Mouse (Mus musculus): ENCODE data around the gene Cybrd1.

The Cybrd1 gene

DNA sequence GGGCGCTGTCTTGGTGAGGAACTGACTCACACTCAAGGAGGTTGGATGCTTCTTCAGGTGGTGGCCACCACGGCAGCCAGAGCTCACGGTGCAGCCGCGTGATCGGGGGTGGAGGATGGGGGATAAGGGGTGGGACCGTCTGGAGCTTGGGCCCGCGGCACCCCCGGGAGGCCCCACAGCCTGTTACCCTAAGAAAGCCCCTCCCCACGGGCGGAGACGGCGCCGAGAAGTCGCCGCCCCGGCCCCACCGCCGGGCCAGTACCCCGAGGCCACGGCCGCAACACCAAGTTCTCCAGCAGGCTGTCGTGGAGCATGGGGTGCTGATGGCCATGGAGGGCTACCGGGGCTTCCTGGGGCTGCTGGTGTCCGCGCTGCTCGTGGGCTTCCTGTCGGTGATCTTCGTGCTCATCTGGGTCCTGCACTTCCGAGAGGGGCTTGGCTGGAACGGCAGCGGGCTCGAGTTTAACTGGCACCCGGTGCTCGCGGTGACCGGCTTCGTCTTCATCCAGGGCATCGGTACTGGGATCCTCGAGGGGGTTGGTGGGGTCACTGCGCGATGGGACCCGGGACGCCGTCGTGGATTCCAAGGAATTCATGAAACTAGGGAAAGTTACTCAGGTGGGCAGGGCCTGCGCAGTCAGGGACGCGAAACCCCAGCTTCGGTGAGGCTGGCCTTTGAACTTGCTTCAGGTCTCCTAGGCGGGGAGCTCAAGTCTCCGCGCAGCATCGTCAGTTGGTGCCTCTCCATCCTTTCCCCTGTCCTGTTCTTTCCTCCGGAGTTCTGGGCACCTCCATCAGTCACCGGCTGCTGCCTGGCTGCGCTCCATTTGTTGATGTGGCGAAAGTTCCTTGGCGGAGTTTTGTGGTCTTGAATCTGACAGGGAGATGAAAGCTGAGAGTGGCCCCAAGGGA, at the start of gene Cybrd1:
TSS of gene Cybrd1 (plus strand) at position 127 of the 912 bp plus-strand sequence.
- no peak for DNase-seq (ENCODE audit: low spot score in 2 of 2)

DNA sequence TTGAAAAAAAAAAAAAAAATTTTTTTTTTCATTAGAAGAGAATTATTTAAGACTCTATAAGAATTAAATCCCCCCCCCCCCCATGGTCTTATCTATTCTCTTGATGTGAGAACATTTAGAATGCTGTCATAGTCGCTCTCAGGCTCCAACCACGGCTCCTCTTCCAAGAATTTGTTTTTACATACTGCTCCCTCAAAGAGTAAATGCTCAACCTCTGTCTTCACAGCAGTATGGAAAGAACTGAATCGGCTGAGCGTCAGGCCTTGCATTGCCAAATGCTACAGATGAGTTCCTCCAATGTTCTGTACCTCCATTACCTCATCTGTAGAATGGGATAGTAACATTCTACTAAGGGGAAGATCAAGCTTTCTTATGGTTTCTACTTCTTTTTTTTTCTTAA, 46.1 kb upstream of the Cybrd1 start:
- DNase-seq (ENCODE audit: low spot score in 2 of 2): no peak

DNA sequence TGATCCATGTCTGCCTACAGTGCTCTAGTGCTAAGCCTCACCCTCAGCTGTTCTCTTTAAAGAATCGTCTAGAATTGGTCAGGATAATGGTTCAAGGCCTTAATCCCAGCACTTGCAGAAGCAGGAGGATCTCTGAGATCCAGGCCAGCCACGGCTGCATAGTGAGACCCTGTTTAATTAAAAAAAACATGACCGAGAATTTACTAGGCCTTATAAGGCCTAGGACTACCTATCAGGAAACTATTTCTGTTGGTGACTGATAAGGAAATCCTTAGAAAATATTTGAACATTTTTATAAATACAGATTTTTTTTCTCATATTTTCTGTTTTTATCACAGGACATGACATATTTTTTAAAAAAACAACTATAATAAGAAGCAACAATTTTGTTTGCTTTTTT, 44.4 kb upstream of the Cybrd1 start:
- no peak for DNase-seq (ENCODE audit: low spot score in 2 of 2)

DNA sequence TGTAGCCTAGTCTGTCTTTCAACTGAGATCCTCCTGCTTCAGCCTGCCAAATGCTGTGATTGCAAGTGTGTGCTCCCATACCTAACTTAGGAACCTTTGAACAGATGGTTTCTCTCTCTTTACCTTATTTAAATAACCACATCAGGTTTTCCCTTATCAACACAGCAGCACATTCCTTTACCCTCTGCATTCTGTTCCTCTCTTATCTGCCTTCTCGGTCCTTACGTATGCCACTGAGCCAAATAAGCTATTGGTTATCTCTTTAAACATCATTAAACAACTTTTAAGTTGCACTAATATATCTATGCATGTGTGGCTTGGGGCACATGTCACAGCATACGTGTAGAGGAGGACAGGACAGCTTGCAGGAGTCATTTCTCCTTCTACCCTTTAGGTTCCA, 43.9 kb upstream of the Cybrd1 start:
- no peak for DNase-seq (ENCODE audit: low spot score in 2 of 2)

DNA sequence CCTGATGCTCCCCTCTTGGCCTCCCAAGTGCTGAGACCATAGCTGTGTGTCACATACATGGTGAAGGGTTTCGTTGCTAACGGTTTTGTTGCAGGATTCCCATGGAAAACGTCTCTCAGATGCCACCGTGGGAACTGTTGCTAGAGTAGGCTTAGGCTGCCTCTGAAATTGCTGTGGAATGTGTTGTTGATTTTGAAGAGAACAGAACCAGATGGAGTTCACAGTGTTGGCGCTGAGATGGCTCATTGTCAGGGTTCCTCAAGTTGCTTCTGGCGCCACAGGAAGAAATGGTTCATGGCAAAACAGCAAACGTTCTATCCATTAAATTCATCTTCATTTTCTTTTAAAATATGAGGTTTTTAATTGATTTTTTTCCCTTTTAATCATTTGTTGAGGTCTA, 35.3 kb upstream of the Cybrd1 start:
- no peak for DNase-seq (ENCODE audit: low spot score in 2 of 2)

DNA sequence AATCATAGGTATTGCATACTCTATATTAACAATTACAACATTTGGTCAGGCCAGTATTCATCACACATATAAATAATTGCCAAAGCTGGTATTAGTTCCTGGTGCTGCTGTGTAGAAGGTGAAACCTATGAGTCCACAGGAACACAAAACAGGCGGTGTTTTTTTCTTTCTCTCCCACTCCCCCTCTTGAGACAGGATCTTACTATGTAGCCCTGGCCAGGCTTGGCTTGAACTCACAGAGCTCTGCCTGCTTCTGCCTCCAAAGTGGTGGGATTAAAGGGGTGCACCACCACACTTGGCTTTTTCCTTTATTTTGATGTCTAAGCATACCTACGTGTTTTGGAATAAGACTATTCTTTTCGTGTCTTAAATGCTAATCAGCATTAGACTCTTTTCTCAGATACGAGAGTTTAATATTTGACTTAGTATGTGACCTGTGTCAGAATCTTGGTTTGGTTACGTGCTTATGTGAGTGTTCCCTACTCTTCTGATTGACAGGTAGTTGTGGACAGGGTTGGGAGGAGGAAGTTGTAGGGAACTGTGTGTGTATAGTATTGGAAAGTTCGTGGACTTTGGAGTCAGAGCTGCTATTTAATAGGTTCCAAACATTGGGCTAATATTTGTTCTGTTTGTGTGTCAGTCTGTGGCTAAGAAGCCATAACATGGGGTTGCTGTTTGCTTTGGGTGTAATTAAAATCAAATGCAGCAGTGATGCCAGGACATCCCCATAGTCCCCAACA, 34.1 kb upstream of the Cybrd1 start:
- DNase-seq (ENCODE audit: low spot score in 2 of 2): no peak

DNA sequence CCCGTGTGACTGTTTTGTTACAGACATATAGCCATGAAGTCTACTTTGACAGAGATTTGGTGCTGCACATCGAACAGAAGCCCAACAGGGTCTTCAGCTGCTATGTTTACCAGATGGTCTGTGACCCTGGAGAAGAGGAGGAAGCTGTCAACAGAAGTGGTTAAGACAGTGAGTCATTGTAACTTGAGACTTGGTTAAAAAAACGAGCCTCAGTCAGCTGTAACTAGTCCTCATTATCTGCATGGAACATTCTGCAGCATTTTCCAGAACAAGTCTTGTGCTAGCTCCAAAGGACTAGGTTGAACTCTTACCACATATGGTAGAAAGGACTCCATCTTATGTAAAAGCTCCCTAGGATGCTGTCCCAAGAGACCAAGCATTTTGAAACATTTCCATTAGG, 28.0 kb upstream of the Cybrd1 start:
- DNase-seq (ENCODE audit: low spot score in 2 of 2): no peak

DNA sequence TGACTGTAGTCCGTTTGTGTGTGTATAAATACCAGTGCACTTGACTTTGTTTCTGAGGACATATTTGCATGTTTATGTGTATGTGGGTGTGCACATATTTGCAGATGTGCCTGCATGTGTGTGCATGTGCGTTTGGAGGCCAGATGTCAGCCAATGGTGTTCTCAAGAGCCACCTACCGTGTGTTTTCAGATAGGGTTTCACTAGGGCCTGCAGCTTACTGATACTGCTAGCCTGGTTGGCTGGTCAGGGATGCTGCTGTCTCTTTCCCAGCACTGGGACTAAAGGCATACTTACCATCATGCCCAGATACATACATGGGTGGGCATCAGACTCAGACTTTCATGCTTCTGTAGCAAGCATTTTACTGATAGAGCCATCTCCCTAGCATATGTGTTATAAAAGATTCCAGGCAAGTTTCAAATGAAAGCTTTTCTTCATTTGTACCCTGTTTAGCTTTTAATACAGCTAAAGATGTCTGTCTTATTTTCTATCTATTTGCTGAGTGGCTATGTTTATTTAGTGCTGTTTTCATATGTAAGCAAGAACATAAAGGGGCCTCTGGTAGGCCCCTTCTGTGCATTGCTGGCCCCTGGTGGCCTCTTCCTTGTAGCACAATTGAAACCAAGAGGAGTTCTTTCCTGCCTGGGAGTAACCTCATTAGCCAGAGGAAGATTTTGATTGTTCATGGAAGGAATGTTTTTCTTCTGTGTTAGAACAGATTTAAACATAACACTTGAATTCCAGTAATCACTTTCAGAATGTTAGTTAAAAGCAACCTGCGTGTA, 26.9 kb upstream of the Cybrd1 start:
- DNase-seq (ENCODE audit: low spot score in 2 of 2): peak in 1 of 2 experiments; percentile 26

DNA sequence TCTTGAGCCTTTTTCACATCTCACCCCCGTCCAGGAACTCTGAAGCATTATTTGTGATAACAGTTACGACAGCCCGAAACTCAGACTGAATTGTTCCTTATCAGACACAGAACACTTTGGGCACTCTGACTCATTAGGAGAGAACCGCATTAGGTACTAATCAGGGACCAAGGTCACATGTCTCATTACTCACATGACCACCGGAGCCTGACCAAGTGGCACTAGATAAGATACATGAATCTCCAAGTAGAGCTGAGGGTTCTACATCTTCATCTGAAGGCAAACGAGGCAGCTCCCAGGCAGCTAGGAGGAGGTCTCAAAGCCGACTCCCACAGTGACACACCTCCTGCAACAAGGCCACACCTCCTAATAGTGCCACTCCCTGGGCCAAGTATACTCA, 21.6 kb upstream of the Cybrd1 start:
- no peak for DNase-seq (ENCODE audit: low spot score in 2 of 2)

DNA sequence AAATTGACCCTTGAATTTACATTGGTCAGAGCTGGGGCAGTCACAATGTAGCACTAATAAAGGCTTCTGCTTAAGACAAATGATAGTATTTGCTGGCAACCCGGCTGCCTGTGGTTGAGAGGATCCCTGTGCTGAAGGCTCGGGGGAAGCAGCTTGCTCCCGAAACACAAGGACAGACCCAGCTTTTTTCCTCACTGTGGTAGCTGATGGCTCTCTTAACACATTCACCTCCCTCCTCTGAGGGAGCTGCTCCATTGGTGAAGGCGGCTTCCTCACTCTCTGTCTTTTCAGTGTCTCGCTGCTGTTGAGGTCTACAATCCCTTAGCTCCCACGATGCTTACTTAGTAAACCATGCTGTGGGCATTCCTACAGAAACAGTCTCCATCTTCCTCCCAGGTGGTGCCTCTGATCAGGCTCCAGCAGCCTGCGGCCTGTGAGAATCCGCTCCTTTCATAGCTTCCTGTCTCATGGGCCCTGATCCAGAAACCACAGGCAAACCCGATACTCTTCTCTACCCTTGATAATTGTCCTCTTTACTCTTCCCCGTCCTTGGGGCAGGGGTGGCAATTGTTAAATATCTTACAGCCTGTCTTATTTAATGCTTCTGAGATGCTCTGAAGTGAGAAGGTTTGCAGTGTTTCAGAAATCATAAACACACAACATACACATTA, 15.0 kb upstream of the Cybrd1 start:
- DNase-seq (ENCODE audit: low spot score in 2 of 2): no peak

DNA sequence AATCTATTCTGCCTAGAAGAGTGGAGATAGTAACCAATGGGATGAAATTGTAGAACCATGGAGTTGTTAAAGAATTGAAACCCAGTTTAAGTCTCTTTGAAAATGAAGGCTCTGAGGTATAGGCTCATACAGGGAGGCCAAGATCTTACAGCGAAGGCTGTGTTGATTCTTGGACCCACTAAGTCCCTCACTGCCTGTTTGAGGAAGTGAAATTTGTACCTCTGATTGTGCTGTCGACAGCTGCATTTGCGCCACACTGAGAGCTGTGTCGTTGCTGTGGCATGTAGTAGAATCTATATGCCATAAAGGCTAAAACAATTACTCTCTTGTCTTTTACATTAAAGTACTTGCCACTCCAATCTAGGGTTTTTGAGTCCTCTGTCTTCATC, 14.4 kb upstream of the Cybrd1 start:
- DNase-seq (ENCODE audit: low spot score in 2 of 2): no peak

DNA sequence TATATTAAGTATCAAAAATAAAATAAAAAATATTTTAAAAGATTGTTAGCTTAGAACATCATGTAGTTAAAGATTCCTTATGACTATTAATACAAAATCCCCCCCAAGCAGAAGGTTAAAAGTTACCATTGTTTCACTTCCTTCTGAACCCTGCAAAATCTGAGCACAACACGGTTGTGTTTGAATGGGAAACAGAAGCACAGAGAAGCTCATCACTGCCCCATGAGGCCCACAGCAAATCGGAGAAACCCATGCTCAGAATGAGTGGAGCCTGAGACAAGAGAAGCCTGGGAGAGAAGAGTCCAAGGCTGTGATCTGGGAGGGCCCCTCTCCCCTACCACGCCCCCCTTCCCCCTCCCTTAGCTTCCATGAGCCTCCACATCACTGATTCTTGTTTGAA, 13.0 kb upstream of the Cybrd1 start:
- DNase-seq (ENCODE audit: low spot score in 2 of 2): no peak

DNA sequence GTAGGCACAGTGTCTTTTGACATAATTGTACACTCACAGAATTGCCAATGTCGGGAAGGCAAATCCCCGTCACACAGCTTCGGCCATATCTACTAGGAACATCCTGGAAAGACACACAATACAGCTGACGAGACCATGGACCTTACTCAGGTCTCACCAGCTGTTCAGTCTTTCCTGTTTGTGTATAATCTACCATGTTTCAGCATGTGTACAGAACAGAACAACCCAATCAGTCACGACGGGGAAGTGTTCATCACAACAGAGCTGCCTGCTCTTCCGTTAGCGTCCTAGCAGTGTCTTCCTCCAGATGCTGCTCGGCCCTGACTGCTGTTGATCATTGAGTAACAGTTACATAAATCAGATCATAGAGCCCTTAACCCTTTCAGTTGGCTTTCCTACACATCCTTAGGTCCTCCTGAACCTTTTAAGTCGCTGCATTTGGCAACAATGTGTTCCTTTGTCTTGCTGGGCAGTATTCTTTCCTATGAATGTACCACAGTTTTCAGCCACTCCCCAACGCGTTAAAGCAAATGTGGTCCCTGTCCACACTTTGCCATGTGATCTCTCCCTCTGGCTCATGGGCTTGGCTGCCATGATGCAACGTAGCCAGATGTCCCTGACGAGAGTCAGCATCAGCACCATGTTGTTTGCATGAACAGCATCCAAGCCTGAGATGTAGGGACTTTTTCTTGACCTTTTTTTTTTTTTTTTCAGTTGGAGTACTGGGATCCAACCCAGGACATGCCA, 12.1 kb upstream of the Cybrd1 start:
- no peak for DNase-seq (ENCODE audit: low spot score in 2 of 2)

DNA sequence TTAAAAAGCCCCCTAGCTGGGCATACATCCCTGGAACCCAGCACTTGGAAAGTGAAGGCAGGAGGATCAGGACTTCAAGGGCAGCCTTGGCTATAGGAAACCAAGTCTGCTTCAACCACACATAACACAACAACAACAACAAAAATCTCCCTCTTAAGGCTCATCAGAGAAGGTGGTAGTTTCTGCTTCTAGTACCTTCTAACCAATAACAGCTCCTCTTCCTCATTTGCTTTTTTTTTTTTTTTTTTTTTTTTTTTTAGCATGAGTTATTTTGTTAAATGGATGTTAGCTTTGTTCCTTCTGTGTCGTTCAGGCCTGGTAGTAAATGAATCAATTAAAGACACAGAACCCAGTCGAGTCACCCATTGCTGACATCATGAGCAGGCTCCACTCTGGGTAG, 10.5 kb upstream of the Cybrd1 start:
- DNase-seq (ENCODE audit: low spot score in 2 of 2): no peak

DNA sequence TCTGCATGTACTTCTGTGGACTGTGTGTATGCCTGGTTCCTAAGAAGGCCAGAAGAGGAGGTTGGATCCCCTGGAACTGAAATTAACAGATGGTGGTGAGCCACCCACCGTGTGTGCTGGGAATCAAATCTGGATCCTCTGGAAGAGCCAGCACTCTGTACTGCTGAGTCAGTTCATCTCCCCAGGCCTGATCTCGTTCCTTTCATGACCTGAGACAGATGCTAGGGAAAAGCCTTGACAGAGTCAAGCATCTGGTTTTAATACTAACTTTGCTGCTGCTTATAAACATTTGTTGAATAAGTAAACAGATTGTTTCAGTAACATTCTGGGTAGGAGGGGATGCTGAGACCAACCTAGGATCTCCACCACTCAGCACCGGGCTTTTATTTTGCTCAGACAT, 9.2 kb upstream of the Cybrd1 start:
- no peak for DNase-seq (ENCODE audit: low spot score in 2 of 2)

DNA sequence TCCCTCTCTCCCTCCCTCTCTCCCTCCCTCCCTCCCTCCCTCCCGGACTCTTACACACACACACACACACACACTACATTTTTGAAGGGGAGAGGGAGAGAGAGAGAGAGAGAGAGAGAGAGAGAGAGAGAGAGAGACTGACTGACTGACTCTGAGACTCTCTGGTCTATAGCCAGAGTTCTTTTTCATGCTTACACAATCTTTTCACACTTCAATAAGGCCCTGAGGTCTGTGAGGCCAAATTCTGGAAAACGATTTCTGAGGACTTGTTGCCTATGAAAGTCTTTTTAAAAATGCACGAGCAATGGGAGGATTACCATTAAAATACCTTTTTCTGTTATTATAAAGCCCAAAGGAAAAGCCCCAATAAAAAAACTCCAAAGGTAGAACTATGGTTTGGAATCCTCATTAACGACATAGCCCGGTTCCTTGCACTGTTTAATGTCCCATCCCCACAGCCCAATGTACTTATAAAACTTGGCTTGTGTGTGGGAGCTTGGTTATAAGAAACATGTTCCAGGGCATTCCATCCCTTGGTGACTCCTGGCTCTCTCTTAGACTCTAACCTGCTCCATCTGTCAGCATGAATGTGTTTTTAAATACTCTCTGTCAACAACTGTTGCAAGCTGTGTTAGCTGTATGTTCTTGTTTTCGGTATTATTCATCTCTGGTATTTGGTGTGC, 4.1 kb upstream of the Cybrd1 start:
- no peak for DNase-seq (ENCODE audit: low spot score in 2 of 2)

DNA sequence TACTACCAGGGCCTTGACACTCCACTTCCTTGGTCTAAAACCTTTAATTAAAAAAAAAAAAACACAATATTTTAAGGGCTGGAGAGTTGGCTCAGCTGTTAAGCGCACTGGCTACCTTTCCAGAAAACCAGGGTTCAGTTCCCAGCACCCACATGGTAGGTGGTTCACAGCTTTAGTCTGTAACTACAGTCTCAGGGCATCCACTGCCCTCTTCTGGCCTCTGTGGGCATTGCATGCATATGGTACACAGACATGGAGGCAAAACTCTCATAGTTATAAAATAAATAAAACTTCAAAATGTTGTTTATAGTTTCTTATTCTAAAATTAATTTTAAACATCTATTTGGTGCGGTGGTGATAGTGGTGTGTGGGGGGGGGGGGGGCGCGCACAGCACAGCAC, 1.6 kb upstream of the Cybrd1 start:
- DNase-seq (ENCODE audit: low spot score in 2 of 2): no peak

DNA sequence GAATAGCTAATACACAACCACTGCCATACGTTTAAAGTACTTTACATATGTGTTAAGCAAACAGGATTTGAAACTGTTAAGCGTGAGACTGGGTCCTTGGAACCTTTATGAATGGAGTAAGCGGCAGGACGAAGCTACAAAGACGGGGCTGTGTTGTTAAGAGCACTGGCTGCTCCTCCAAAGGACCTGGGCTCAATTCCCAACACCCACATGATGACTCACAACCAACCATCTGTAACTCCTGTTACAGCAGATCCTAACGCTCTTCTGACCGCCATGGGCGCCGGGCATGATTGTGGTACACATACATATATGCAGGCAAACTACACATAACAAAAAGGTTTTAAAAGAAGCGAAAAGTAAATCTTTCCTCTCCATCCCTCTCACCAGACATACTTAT, 3.1 kb downstream of the Cybrd1 start:
- DNase-seq (ENCODE audit: low spot score in 2 of 2): no peak

DNA sequence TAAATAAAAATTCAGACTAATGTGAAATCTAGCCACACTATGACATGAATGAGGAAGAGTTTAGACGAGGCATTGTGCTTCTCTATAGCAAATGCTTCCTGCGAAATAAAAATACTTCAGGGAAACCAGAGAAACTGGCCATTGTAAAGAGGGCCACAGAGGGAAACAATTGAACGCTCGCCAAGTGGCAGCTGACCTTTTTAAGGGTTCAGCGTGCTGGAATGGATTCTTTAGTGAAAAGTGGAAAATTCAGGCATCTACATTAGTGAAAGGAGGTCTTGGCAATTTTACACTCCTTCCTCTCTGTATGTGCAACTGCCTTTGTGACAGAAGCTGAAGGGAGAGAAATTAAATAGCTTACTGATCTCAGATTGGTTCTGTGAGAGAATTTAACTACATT, 3.7 kb downstream of the Cybrd1 start:
- no peak for DNase-seq (ENCODE audit: low spot score in 2 of 2)

DNA sequence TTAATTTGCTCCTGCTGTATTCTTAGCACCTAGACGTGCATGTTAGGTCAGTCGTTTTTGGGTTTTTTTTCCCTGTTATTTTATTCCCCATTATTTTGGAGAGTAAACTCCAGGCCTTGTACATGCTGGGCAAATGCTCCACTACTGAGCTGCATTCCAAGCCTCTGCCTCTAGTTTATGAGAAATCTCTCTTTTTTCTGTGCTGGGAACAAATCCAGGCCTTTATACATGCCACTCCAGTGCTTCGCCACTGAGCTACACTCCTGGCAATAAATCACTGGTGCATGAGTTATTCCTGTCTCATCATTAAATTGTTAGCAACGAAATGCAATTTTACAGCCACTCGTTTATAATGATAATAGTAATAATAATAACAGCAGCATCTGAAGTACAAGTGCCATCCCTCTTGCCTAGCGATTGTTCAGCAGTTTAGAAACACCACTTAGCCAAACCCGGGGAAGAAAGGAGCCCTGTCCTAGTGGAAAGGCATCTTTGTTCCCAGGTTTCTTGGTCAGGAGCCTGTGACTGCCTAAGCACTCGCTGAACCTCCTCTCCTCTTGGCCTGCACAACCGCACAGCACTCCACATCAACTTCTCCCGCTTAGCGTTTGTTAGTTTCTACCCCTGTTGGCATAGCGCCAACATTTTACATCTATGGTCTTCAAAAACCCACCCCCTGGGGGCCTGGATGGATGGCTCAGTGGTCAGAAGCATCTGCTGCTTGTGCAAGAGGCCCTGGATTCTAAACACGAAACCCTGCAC, 4.7 kb downstream of the Cybrd1 start:
- no peak for DNase-seq (ENCODE audit: low spot score in 2 of 2)
